Mouse (Mus musculus): Measurements from ENCODE around the gene Mycbpap.

GRCm38 (mm10) chr11:94558226-94558625 lies 36.7 kb upstream of the Mycbpap start:
- TF ChIP-seq POLR2A (IDR thresholded peaks at IDR 0.05; ENCODE audit: insufficient read length, low read depth) (no peak), SRF (IDR thresholded peaks at IDR 0.05; ENCODE audit: control insufficient read depth, insufficient read length, low read depth) (no peak), E2F4 (IDR thresholded peaks at IDR 0.05; ENCODE audit: insufficient read depth) (no peak), MYOD1 (IDR thresholded peaks at IDR 0.05; ENCODE audit: control insufficient read depth in 1 of 3, insufficient read length in 2 of 3, low read depth in 2 of 3) (no peak), MAX (IDR thresholded peaks at IDR 0.05; ENCODE audit: low read depth) (no peak), USF1 (IDR thresholded peaks at IDR 0.05; ENCODE audit: low read depth) (no peak), CEBPB (IDR thresholded peaks at IDR 0.05; ENCODE audit: insufficient read depth, poor library complexity, severe bottlenecking) (no peak), MYOG (IDR thresholded peaks at IDR 0.05; ENCODE audit: control insufficient read depth in 1 of 3, insufficient read depth in 1 of 3, insufficient read length in 2 of 3, low read depth in 2 of 3) (no peak), POLR2AphosphoS2 (IDR thresholded peaks at IDR 0.05; ENCODE audit: insufficient read length, low read depth) (no peak), TCF12 (IDR thresholded peaks at IDR 0.05; ENCODE audit: insufficient read depth, poor library complexity, severe bottlenecking) (no peak), TCF3 (IDR thresholded peaks at IDR 0.05; ENCODE audit: insufficient read length, low read depth) (no peak)
